Mouse (Mus musculus): Measurements from ENCODE around the gene Zfp423.

The Zfp423 gene

DNA sequence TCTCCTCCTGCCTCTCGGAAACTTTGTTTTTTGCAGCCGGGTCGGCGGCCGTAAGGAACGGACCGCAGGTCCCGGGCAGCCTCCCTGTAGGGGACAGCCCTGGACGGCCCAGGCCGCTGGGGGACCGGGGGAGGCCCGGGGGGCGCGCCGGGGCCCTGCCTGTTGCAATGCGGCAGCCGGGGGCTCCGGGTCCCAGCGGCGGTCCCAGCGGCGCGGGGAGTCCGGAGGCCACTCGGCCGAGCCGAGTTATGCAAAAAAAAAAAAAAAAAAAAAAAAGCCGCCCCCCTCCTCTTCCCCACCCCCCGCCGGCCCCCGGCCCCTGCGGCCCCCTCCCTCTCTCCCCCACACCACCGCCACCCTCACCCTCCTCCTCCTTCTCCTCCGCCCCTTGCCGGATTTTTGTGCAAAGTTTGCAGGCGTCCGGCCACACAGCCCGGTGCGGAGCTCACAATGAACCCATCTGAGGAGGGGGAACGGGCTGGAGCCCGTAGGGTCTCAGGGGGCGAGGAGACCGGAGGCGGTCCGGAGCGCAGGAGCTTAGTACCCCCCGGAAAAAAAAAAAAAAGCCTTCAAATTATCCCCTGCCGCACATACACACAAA, at the start of gene Zfp423:
Zfp423 (minus strand) TSS at position 276 of the 601 bp plus-strand sequence.
- DNase-seq (ENCODE audit: low spot score in 2 of 2), result no peak

DNA sequence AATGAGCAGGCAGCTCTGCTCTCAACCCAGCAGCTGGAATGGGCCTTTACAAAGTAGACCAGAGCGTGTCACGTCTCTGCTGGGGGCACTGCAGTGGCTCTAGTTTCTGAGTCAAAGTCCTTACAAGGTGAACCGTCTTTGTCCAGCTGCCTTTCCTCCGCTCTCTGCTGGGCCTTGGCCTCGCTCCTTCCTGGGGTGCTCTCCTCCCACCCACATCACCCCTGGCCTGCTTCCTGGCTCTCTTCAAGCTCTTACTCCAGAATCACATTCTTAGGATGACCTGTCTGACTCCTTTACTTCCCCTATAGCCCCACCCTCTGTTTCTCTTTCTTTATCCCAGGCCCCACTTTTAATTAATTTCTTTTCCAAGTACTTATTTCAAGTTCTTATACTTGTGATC, 47.4 kb upstream of the Zfp423 start:
- no peak for DNase-seq (ENCODE audit: low spot score in 2 of 2)

DNA sequence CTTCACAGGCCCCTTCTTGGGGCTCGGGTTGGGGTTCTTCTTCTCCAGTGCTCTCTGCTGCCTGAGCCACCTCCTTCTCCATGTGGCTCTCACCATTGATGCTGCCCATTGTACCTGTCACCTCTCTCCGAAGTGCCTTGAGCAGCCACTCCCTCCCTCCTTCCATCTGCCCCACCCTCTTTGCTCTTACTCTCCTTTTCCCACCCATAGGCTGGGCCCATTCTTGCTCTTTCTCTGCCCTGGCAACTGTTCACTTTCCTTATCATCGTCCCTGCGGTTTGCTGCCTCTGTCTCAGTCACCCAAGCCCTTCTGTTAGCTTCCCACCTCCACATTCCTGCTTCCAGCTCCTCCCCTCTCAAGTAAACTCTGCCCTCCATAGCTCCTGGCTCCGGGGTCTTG, 25.4 kb upstream of the Zfp423 start:
- no peak for DNase-seq (ENCODE audit: low spot score in 2 of 2)

DNA sequence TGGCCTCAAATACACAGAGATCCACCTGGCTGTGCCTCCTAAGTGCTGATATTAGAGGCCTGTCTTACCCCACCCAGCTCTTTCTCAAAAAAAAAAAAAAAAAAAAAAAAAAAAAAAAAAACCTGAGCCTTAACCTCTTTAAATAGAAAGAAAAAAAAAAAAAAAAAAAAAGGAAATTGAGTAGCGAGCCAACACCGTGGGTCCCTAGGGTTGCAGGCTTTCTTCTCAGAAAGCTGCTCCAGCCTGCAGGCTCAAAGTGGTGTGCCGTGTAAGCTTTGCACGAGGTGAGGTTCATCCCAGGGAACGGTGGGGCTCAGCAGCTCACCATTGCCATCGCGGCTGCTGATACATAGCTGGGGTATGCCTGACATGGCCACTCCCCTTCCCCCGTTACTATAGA, 24.6 kb upstream of the Zfp423 start:
- DNase-seq (ENCODE audit: low spot score in 2 of 2), result no peak

DNA sequence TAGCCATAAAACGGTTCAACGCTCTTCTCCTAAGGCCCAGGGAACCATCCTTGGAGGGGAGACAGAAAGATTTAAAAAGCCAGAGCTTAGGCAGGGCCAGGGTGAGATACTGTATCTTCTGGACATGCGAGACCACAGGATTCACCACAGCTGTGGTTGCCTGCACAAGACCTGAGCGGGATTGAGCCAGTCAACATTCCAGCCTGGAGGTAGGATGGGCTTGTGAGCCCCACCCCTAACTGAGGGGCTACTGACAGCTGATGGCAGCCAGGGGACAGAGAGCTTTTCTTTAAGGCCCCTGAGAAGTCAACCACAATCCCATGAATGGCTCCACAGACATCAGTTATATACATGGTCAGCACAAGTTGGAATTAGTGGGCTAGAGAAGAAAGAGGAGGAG, 23.5 kb upstream of the Zfp423 start:
- DNase-seq (ENCODE audit: low spot score in 2 of 2), result no peak

DNA sequence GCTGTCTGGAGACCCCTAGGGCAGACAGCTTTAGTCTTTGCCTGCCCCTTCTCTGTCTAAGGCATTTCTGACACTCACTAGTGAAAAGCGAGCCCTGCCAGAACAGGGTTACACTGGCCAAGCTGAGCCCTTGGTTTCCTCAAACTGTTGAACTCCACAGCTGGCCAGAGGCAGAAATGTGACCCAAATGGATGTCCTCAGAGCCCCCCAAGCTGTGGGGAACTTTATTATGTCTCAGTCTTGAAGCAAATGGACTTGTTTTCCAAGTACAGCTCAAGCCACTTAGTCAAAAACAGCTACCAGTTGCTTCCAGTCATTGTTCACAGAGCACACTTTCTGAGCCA, 16.0 kb upstream of the Zfp423 start:
- no peak for DNase-seq (ENCODE audit: low spot score in 2 of 2)

DNA sequence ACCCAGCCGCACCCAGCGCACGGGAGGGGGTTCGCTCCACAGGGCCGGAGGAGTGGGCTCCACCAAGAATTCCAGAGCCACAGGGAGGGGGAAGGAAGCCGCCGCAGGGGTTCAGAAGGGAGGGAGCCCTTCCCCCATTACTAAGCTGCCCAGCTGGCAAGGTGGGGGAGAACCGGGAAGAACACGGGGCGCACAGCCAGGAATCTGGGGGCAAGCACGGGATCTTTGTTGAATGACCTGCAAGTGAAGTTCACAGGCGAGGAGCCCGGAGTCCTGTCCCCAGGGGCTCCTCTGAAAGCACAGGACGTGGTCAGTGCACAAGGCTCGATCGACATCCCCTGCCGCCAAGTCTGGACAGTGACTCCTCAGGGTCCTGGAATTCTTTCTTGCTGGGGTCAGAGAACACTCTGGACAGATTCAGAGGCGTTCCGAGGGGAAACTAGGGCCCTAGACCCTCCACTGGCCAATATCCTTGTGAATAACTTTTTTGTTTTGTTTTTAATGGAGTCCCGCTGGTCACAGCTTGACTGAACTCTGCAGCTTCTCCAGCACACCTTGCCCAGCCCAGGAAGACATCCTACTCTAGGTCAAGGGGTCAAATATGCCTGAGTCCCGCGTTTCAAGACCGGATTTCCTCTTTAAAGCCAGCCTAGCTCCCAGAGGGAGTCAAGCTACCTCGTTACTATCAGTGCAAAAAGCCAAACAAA, 15.5 kb upstream of the Zfp423 start:
- DNase-seq (ENCODE audit: low spot score in 2 of 2), result no peak

DNA sequence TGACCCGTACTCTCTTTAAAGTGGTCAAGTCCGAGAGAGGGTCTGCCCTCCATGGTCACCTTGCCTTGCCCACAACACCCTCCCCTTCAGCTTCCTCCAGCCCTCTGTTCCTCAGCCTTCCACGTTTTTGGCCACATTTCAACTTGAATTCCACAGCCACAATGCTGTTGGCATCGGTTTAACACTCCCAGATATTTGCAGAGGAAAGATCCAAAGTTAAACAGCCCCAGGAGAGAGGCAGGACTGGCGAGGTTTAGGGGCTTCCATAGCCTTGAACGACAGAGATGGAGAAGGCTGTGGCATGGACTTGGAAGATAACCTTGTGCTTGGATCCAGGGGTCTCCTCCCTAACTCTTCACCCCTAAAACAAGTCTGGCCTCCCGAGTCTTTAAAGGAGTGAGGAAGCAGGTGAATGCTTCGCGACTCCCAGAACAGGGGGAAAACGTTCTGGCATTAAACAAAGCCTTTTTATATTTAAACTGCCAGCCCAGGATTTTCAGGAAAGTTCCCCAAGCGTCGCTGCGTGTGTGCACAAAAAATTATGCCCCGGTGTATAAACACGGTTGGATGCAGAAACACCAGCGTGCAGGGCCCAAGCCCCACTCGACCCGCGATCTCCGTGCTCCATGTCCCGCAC, 14.8 kb upstream of the Zfp423 start:
- DNase-seq (ENCODE audit: low spot score in 2 of 2), result no peak

DNA sequence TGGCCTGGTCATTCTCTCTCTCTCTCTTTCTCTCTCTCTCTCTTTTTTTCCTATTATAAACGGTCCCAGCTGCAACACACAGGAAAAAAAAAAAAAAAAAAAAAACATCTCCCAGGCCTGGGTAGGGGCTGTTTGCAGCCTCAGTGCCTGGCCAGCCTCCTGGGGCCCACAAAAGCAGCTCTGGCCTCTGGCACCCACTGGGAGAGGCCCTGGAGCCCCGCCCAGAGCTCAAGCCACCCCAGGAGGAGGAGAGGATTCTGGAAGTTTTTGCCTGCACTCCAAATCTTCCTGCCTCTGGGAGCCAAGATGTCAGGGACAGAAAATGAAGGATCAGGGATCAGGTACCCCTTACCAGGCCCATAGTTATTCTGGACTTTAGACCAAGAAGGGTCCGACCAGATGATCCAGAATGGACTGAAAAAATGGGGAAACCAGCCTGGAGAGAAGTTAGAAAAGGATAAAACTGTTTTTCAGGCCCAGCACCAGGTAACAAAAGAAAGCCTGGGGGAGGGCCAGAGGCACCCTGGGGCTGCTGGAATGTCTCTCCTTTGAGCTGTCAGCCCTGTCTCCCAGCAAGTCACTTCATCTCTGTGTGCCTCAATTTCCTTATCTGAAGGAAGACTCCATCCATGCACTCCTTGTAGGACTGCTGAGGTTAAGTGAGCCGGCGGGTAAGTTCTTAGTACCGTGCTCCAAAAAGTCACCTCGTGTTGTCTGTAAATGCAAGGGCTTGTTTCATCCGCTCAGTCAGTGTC, 8.6 kb upstream of the Zfp423 start:
- DNase-seq (ENCODE audit: low spot score in 2 of 2), result no peak

DNA sequence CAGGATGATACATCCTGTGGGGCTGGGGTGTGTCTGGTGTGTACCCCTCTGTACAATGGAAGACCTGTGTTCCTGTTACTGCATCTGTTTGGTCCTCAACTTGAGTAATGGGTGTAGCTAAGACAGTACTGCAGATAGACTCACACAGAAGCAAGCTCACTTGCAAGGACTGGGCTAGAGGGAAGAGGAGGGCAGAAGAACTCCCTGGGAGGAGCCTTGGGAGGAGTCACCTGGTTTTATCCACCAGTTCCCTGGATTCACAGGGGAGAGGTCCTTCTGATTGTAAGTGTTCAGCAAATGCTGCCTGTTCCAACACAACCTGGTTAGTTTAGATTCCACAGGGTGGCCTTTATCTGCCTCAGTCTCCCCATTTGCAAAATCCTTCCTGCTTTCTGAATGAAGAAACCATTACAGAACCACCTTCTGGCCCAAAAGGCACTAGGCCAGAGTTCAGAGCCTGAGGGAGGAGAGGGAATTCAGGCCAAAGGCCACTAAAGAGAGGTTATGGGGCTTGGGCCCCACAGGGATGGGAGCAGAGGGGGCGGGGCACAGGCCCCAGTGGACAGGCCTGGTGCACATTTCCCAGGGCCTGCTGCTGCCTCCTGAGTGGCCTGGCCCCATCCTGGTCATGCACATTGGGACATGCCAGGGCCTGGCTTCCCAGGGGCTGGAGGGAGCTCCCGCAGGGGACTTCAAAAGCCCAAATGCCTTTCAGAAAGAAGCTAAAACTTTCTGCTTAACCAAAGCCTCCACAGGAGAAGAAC, 7.8 kb upstream of the Zfp423 start:
- DNase-seq (ENCODE audit: low spot score in 2 of 2), result no peak

DNA sequence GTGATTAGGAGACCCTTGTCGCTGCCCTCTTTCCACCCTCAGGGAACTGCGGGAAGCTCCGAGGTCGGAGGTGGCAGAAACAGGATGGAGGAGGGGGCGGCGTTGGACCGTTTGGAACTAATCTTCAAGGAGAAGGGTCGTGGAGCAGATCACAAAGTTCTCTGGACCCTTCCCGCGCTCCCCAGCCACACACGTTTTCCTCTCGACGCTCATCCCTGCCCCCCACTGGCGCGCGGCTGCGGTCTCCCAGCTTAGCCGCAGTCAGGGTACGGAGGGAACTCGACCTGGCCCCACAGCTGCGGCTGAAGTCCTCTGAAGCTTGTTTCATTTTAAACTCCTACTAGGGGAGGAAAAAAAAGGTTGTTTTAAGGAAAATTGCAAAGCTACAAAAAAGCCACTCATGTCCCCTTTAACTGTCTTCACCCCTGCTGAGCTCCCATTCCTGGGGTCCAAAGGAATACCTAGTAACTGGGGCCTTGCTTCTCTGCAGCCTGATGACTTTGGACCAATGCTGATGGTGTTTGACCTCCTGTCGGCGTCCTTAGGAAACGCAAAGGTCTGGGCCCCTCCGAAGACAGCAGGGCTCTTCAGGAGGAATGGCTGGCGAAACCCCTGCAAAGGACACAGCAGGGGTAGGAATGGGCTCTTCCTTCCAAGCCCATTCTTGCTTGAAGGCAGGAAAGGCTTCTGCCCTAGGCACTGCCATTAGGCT, 3.3 kb upstream of the Zfp423 start:
- DNase-seq (ENCODE audit: low spot score in 2 of 2), result no peak

DNA sequence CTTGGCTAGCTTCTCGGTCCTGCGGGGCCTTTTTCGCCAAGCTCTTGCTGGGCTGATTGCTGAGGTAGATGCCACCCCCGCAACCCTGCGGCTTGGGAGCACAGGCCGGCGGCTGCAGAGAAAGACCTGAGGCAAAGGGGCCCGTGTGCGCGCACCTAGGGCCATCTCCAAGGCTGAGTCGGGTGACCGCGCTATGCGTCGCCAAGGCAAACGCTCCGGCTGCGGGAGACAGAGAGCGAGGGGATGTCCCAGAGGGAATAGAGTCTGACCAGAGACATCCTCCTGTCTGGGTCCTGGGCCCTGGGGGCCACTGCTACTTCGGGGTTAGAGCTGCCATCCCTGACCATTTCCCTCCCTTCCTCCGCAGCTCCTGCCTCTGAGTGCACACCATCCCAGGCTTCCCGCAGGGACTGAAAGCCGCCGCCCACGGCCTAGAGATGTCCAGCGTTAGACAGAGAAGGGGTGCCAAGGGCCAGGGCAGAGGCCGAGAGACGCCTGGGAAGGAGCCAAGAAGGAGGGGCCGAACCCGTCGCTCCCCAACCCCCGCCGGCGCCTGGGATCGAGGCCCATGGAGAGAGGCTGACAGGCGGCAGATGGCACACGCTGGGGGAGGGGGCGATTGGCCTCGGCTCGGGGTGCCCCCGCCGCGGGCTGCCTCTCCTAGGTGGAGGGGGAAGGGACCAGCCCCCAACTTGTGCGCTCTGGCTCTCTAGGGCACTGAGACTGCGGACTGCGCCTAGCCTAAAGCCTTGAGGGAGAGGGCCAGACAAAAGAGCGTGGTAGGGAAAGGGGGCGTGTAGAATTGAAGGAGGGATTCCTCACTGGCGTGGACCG, 2.5 kb upstream of the Zfp423 start:
- peak; percentile 19 for DNase-seq (ENCODE audit: low spot score in 2 of 2)

DNA sequence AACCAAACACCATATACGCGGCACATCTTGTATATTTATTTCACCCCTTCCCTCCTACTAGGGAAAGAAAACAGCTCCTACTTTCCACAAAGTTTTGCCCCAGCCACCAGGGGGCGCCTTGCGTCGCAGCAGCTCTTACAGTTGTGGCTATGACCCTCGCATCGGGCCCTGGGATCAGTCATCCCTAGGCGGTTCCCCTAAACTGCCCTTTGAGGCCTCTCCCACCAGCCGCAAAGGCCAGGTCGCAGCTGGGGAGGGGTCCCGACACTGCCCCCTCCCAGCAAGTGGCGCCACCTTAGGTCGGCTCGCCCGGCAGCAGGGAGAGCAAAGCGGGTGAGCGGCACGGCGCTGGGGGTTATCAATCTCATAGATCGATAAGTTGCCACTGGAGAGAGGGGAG, 1.7 kb upstream of the Zfp423 start:
- no peak for DNase-seq (ENCODE audit: low spot score in 2 of 2)

DNA sequence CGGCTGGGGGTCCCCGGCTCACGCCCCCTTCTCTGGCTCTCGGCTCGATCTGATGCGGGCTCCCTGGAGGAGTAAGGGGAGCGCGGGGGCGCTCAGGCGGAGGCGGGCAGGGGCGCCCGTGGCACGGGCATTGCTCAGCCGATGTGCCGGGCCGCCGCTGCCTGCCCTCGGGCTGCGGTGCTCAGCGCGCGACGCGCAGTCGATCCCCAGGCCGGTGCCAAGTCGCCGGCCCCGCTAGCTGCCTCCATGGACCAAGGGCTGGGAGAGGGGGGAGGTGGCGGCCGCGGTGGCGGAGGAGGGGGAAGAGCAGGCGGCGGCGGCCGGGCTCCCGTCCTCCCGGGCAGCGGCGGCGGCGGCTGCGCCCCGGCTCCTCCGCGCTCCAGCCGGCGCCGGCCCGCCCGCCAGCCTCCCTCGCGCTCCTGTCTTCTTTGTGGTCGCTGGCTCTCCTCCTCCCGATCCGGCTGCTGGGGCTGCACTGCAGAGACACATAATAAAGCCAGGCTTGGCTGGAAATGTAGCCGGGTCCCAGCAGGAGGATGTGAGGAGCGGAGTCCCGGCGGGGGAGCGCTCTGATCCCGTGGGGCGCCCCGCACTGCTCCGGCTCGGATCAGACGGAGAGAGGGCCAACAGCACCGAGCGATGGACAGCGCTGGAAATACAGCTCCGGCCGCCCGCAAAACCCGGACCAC, 810 bp upstream of the Zfp423 start:
- peak; percentile 66 to 69 for DNase-seq (ENCODE audit: low spot score in 2 of 2)

DNA sequence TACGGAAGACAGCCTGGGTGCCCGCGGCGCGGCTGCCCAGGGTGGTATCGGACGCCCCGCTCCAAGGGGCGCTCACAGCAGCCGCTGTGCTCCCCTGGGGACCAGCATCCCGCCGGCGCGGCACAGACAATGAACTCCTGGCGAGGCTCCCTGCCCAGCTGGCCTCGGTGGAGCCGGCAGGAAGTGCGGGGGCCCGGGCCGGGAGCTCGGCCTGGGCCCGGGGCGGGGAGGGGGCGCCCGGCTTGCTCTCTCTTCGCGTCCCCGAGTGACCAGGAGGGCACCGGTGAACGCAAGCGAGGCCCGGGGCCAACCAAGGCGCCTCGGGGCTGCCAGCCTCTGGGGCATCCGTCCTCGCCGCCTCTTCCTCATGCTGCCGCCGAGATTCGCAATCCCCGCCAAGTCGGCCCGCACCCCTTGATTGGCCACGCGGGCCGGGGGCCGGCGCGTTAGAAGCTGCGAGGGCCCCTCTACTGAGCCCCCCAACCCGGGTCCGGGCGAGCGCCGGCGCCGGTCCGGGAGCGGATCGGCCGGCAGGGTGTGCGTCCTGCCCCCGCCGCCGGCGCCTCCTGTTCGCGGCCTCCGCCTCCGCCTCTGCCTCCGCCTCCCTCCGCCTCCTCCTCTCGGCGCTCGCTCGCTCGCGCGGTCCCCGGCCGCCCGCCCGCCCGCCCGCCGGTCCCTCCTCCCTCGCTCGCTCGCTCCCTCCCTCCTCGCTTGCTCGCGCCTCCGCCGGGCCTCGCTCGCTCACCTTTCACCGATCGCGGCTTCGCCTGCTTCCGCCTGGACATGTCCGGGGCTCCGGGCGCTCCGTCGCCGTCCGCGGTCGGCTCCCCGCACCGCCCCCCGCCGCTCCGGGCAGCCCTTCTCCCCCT, 710 bp downstream of the Zfp423 start:
- DNase-seq (ENCODE audit: low spot score in 2 of 2), result peak; percentile 18 to 33

DNA sequence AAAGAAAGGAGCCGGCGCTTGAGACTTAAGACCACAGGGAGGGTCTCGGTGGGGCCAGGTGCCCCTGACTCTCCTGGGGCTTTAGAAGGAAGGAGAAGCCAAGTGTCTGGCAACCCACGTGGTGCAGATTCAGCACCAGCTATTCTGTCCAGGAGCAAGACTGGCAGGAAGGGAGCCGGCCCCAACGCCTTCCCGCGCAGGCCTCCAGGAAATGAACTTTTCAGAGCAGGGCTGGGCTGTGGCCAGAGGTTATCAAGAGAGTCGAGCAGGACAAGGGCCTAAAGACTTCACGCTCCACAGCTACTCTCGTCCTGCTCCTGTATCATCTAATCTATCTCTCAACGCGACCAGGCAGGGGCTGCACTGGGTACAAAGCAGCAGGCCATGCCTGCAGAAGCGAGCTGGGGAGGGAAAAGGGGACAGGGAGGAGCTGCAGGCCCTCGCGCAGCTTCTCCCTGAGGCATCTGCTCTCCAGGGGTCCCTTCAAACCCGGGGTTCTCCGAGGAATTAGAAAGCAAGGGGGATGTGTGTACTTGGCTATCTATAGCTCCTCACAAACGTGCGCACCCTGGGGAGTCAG, 1.4 kb downstream of the Zfp423 start:
- DNase-seq (ENCODE audit: low spot score in 2 of 2), result no peak

DNA sequence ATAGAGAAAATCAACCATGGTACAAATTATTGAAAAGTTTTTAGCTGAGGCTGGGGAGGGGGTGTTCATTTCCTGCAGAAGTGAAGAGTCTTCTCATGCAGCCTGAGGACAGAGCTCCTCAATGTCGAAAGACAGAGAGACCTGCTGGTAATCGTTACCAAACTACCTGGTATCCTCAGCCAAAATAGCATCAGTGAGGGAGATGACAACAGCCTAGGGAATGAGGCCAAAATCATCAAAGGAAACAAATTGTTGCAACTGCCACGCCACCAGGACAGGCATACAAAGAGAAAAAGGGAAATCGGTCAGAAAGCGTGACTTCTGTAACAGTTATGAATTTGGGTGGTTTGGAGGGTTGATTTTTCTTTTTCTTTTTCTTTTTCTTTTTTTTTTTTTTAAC, 3.4 kb downstream of the Zfp423 start:
- no peak for DNase-seq (ENCODE audit: low spot score in 2 of 2)

DNA sequence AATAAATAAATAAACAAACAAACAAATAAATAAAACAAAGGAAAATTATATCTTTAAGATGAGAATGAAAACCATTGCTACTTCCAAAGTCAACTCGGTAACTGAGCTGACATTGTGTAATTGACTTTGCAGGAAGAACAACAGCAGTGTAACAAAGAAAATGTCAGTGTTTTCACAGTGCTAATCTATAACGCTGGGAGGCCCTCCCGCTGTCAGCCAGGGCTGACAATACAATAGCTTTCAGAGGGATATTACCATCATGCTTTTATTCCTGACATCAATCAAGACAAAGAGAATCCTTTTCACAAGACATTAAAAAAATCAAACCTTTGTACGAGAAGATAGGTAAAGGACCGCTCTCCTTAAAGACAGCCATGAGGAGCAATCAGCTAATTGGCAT, 5.9 kb downstream of the Zfp423 start:
- DNase-seq (ENCODE audit: low spot score in 2 of 2), result no peak

All from frontal cortex, postnatal 14 days (tissue).